Mouse (Mus musculus): ENCODE measurements at regions not wholly inside any gene's neighbourhood (a gene's known extent, or its start where the extent isn't known, plus 50 kb on each side); places are given as distances from the start of the nearest gene placed in this dataset.

- Histone ChIP-seq H3K4me1 (ENCODE audit: control insufficient read depth, insufficient read depth, low read length) (no peaks in the 10 kb centered on the region; the same call in 1 of the 2 replicates), H3K4me3 (replicated peaks; ENCODE audit: extremely low read depth, low read depth, low read length) (no peak overlapping the region)
- no peak for DNase-seq
- no peak for TF ChIP-seq CTCF (IDR thresholded peaks at IDR 0.05; ENCODE audit: insufficient read depth, low read length)
- TF ChIP-seq POLR2A (IDR thresholded peaks at IDR 0.05; ENCODE audit: borderline replicate concordance, extremely low read depth, low read depth, low read length), result no peak
Measured at GRCm38 (mm10) chr15:67904646-67905045, 1403.9 kb upstream of the Lrrc6 start.

DNA sequence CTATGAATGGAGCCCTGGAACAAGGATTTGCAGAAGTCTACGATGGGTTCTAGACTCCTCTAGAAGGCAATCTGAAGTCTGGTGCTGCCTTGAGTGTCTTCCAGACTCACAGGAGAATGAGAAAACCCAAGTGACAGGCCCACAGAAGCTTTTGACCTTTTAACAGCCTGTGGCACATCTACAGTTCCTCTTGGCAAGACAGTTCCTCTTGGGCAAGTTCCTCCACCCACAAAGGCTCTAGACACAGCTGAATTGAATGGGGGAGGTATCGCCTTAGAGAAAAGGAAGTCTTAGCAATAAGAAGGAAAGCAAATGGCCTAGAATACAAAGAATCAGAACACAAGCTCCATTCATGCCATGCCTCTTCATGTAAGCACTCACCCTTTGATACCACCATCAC is 1402.3 kb upstream of the Lrrc6 start:
- WGBS, result 79% methylated on average over 2 of the region's 2 CpGs
- TF ChIP-seq CTCF (IDR thresholded peaks at IDR 0.05; ENCODE audit: insufficient read depth, low read length), result no peak
- no peak for TF ChIP-seq POLR2A (IDR thresholded peaks at IDR 0.05; ENCODE audit: borderline replicate concordance, extremely low read depth, low read depth, low read length)
- H3K4me3 ChIP-seq (replicated peaks; ENCODE audit: extremely low read depth, low read depth, low read length), result no peak overlapping the region
- no peaks in the 10 kb centered on the region; the same call in 1 of the 2 replicates for H3K4me1 ChIP-seq (ENCODE audit: control insufficient read depth, insufficient read depth, low read length)
- no peak for DNase-seq

DNA sequence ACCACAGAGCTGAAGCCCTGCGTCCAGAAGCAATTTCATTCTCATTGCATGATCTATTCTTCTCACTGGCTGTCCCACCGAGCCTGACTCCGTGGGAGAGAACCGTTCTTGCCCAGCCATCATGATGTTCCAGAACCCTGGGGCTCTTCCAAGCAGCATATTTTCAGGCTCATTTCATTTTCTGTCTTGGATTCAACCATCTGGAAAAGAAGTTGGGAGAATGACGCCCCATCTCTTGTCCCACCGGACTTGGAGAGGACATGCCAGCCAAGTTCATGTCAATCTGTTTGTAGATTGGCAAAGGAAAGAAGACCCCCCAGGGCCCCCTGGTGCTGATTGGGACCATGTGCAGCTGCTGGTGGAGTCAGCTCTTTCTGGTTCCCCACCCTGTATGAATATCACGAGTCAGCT is 1400.5 kb upstream of the Lrrc6 start:
- WGBS, result 77% methylated on average over 7 of the region's 7 CpGs
- no peak for TF ChIP-seq CTCF (IDR thresholded peaks at IDR 0.05; ENCODE audit: insufficient read depth, low read length)
- no peak for TF ChIP-seq POLR2A (IDR thresholded peaks at IDR 0.05; ENCODE audit: borderline replicate concordance, extremely low read depth, low read depth, low read length)
- DNase-seq, result no peak
- no peak overlapping the region for H3K4me3 ChIP-seq (replicated peaks; ENCODE audit: extremely low read depth, low read depth, low read length)
- H3K4me1 ChIP-seq (ENCODE audit: control insufficient read depth, insufficient read depth, low read length), result no peaks in the 10 kb centered on the region; the same call in 1 of the 2 replicates

GRCm38 (mm10) chr15:67899772-67900171 is 1399.1 kb upstream of the Lrrc6 start:
- Histone ChIP-seq H3K4me1 (ENCODE audit: control insufficient read depth, insufficient read depth, low read length) (no peaks in the 10 kb centered on the region; the same call in 1 of the 2 replicates), H3K4me3 (replicated peaks; ENCODE audit: extremely low read depth, low read depth, low read length) (no peak overlapping the region)
- 70% methylated on average over 6 of the region's 6 CpGs for WGBS
- DNase-seq, result no peak
- TF ChIP-seq CTCF (IDR thresholded peaks at IDR 0.05; ENCODE audit: insufficient read depth, low read length), result no peak
- no peak for TF ChIP-seq POLR2A (IDR thresholded peaks at IDR 0.05; ENCODE audit: borderline replicate concordance, extremely low read depth, low read depth, low read length)

DNA sequence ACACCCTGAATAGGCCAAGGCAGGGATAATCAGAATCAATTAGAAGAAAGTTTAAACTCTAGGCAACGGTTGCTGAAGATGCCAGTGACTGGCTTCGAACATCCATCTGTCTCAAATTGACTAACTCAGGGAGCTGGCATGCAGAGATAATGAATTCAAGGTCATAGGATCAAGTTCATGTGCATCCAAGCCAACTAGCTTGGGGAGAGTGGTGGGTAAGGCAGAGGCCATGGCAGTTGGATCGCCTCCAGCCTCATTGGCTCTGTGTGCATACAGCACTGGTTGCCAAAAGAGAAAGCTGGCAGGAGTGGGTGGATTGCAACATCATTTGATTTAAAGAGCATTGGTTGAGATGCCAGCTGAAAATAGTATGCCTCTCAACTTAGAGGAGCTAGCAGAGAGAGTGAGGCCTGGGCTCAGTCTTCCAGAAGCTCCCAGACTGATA is 1398.3 kb upstream of the Lrrc6 start:
- WGBS, result 67% methylated on average over 3 of the region's 3 CpGs
- TF ChIP-seq POLR2A (IDR thresholded peaks at IDR 0.05; ENCODE audit: borderline replicate concordance, extremely low read depth, low read depth, low read length) (no peak), CTCF (IDR thresholded peaks at IDR 0.05; ENCODE audit: insufficient read depth, low read length) (no peak)
- Histone ChIP-seq H3K4me1 (ENCODE audit: control insufficient read depth, insufficient read depth, low read length) (no peaks in the 10 kb centered on the region; the same call in 1 of the 2 replicates), H3K4me3 (replicated peaks; ENCODE audit: extremely low read depth, low read depth, low read length) (no peak overlapping the region)
- DNase-seq, result peak; percentile 41

- TF ChIP-seq CTCF (IDR thresholded peaks at IDR 0.05; ENCODE audit: insufficient read depth, low read length) (no peak), POLR2A (IDR thresholded peaks at IDR 0.05; ENCODE audit: borderline replicate concordance, extremely low read depth, low read depth, low read length) (no peak)
- 65% methylated on average over 3 of the region's 3 CpGs for WGBS
- Histone ChIP-seq H3K4me3 (replicated peaks; ENCODE audit: extremely low read depth, low read depth, low read length) (no peak overlapping the region), H3K4me1 (ENCODE audit: control insufficient read depth, insufficient read depth, low read length) (no peaks in the 10 kb centered on the region)
- no peak for DNase-seq
Measured at GRCm38 (mm10) chr15:67892066-67892465, 1391.4 kb upstream of the Lrrc6 start.

- DNase-seq, result no peak
- TF ChIP-seq POLR2A (IDR thresholded peaks at IDR 0.05; ENCODE audit: borderline replicate concordance, extremely low read depth, low read depth, low read length) (no peak), CTCF (IDR thresholded peaks at IDR 0.05; ENCODE audit: insufficient read depth, low read length) (no peak)
- no peaks in the 10 kb centered on the region for H3K4me1 ChIP-seq (ENCODE audit: control insufficient read depth, insufficient read depth, low read length)
- H3K4me3 ChIP-seq (replicated peaks; ENCODE audit: extremely low read depth, low read depth, low read length), result no peak overlapping the region
- WGBS, result 83% methylated on average over 3 of the region's 3 CpGs
Measured at GRCm38 (mm10) chr15:67890612-67891304, 1390.0 kb upstream of the Lrrc6 start.

- DNase-seq, result no peak
- TF ChIP-seq POLR2A (IDR thresholded peaks at IDR 0.05; ENCODE audit: borderline replicate concordance, extremely low read depth, low read depth, low read length) (no peak), CTCF (IDR thresholded peaks at IDR 0.05; ENCODE audit: insufficient read depth, low read length) (no peak)
- no peak overlapping the region for H3K4me3 ChIP-seq (replicated peaks; ENCODE audit: extremely low read depth, low read depth, low read length)
- no peaks in the 10 kb centered on the region for H3K4me1 ChIP-seq (ENCODE audit: control insufficient read depth, insufficient read depth, low read length)
Measured at GRCm38 (mm10) chr15:67888548-67888947, 1387.8 kb upstream of the Lrrc6 start.

DNA sequence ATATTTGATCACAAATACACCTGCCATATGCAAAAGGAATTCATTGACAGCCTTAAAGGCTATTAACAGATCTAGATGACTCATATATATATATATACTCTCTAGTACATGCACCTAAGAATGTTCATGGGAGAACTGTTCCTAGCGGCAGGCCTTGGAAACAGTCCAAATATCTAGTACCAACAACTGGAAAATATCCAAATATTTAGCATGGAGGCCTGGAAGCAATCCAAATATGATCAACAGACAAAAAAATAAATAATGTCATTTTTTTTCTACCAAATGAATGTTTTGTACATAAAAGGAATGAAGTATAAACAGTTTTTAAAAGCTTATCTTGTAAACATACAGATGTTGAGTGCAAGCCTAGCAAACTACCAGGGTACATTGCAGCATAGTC is 1354.6 kb upstream of the Lrrc6 start:
- TF ChIP-seq POLR2A (IDR thresholded peaks at IDR 0.05; ENCODE audit: borderline replicate concordance, extremely low read depth, low read depth, low read length) (no peak), CTCF (IDR thresholded peaks at IDR 0.05; ENCODE audit: insufficient read depth, low read length) (no peak)
- DNase-seq, result no peak
- 28% methylated on average over 1 of the region's 1 CpGs for WGBS
- Histone ChIP-seq H3K4me1 (ENCODE audit: control insufficient read depth, insufficient read depth, low read length) (no peaks in the 10 kb centered on the region), H3K4me3 (replicated peaks; ENCODE audit: extremely low read depth, low read depth, low read length) (no peak overlapping the region)

- WGBS, result 46% methylated on average over 3 of the region's 3 CpGs
- TF ChIP-seq POLR2A (IDR thresholded peaks at IDR 0.05; ENCODE audit: borderline replicate concordance, extremely low read depth, low read depth, low read length) (no peak), CTCF (IDR thresholded peaks at IDR 0.05; ENCODE audit: insufficient read depth, low read length) (no peak)
Measured at GRCm38 (mm10) chr15:67850118-67850517, 1349.4 kb upstream of the Lrrc6 start.

More at GRCm38 (mm10) chr15:67850118-67850517, 1349.4 kb upstream of the Lrrc6 start:
- DNase-seq, result no peak
- H3K4me3 ChIP-seq (replicated peaks; ENCODE audit: extremely low read depth, low read depth, low read length), result no peak overlapping the region
- H3K4me1 ChIP-seq (ENCODE audit: control insufficient read depth, insufficient read depth, low read length), result no peaks in the 10 kb centered on the region

Measured in lung, adult 2 months (tissue).